Mouse (Mus musculus) heart, adult 2 months (tissue): ENCODE data around the gene 1700025G04Rik.

Experiments used
- CTCF ChIP-seq: fragments of 200-600 bp; IDR thresholded peaks from 2 replicates; pipeline ENCODE4 v1.8.1; 2022; ENCODE audit warnings: antibody characterized with exemption, mild to moderate bottlenecking, moderate library complexity
- EP300 ChIP-seq: fragments of 200-500 bp; IDR thresholded peaks from 2 replicates; pipeline ENCODE4 v1.6.1; 2011; ENCODE audit warnings: low read depth, low read length, control low read depth; ENCODE audit not compliant: insufficient read depth
- POLR2A ChIP-seq: fragments of 200-500 bp; IDR thresholded peaks from 2 replicates; pipeline ENCODE4 v1.6.1; 2011; ENCODE audit warnings: mild to moderate bottlenecking, low read depth, low read length, control low read depth; ENCODE audit not compliant: insufficient read depth

DNA sequence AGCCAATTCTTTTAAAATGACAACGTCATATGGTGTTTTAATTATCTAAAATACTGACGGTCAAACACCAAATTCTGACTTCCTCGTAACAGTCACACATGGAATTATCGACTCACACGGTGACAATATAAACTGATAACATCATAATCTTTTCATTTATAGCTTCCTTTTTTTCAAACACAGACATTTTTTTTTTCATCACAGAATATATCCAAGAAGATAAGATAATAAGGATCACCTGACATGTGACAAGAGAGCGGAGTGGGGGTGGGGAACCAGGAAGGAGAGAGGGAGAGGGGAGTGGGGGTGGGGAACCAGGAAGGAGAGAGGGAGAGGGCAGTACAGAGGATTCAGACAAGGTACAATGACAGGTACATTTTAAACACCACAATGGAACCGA lies 49.9 kb downstream of the 1700025G04Rik start:
- TF ChIP-seq EP300: no peak
- no peak for TF ChIP-seq POLR2A
- no peak for TF ChIP-seq CTCF
